Mouse (Mus musculus) retina, postnatal 1 day (tissue): ENCODE results near the gene Comtd1.

ENCODE experiments used
- DNase-seq: peaks from one replicate; pipeline ENCODE4 v3.0.0-alpha.2; 2012

Comtd1 gene

DNA sequence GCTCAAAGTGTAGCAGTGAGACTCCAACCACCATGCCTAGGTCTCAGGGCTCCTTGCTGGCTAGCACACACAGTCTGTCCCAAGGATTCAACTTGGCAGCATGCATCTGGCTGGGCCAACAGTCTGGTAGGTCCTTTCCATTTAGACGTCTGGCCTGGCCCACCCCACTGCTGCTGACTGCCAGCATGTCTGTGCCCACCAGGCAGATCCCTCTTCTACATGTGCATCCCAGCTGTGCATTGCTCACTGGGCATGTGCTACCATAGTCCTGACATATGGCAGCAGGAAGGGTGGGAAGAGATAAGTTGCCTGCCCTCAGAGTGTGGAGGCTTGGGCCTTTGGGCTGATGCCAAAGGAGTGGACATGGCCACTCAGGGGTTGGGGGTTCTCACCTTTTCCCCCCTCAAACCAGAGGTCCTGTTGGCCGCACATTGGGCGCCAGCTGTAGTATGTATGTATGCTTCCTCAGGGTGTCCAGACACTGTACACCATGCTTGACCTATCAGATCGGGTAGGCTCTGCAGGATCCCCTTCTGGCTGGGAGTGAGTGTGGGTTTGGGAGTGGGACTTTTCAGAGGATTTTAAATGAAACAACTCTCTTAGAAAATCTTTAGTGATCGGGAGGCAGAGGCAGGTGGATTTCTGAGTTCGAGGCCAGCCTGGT lies 46.1 kb downstream of the Comtd1 start:
- no peak for DNase-seq

DNA sequence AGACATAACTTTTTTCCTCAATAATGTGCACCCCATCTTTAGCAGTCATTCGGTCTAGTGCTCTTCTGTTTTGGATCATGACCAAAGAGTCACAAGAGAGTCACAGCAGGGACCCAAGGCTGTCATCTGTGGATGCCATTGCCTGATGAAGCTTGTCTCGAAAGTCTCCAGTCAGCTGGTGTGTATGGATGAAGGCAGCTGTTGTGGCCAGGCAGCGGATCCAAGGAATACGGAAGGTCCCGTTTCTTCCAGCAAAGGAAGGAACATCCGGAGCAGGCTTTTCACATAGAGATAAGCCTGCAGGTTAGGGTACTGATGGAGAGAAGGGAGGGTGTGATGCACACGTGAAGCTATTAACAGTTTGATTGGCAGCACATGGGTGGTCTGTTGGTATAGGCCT lies 47.2 kb downstream of the Comtd1 start:
- DNase-seq, result no peak

DNA sequence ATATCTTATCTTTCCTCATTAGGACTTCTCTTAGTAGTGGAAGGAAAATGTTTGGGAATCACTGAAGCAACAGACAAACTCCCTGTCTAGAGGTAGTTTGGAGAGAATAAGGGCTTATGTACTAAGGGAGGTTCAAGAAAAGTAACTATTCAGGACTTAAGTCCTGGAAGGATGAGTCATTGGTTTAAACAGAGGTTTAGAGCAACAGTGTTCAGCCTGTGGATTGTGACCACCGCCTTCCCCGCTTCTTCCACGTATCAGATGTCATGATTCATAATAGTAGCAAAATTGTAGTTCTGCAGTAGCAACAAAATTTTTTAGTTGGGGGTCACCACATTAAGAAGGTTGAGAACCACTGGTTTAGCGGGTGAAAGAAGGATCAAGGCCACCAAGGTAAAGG lies 48.1 kb downstream of the Comtd1 start:
- no peak for DNase-seq
